Mouse (Mus musculus): ENCODE data around the gene St8sia1. TPM values are rescaled to one million over a fixed set of nuclear protein-coding genes. Genes with fewer than 3 reads are reported as not detected.

St8sia1 gene
- total and polyA plus RNA-seq, 3 experiments: 0.01 TPM; not detected in 2

GRCm38 (mm10) chr6:142955281-142955680, 9.0 kb downstream of the St8sia1 start:
- Histone ChIP-seq H3K9me3 (replicated peaks; ENCODE audit: insufficient read depth, low read length) (no peaks in the 10 kb centered on the region), H3K36me3 (ENCODE audit: control insufficient read depth in 1 of 2, insufficient read depth in 2 of 2, low read length in 2 of 2) (no peaks in the 10 kb centered on the region), H3K27me3 (ENCODE audit: control insufficient read depth in 1 of 2, insufficient read depth in 2 of 2, low read length in 2 of 2) (no peaks in the 10 kb centered on the region), H3K79me2 (ENCODE audit: control insufficient read depth, insufficient read depth, low read length, poor library complexity) (no peaks in the 10 kb centered on the region), H3K4me1 (ENCODE audit: control insufficient read depth in 1 of 2, insufficient read depth in 2 of 2, low read length in 2 of 2) (no peaks in the 10 kb centered on the region; a peak in 1 of 4 replicates), H3K27ac (ENCODE audit: control insufficient read depth, low read depth, low read length) (no peak overlapping the region), H3K9ac (ENCODE audit: control insufficient read depth, low read depth, low read length, poor library complexity, severe bottlenecking) (no peak overlapping the region), H3K4me3 (ENCODE audit: control insufficient read depth in 1 of 2, insufficient read depth in 1 of 2, low read depth in 2 of 2, low read length in 2 of 2) (no peak overlapping the region)
- DNase-seq (ENCODE audit: low read depth, low spot score): no peak
- TF ChIP-seq HCFC1 (IDR thresholded peaks at IDR 0.05; ENCODE audit: low read depth, low read length): no peak
- no peak for TF ChIP-seq ELF1 (IDR thresholded peaks at IDR 0.05; ENCODE audit: low read depth, low read length)
- TF ChIP-seq UBTF (IDR thresholded peaks at IDR 0.05; ENCODE audit: borderline replicate concordance, insufficient read depth, low read depth, low read length): no peak
- no peak for TF ChIP-seq MAX (IDR thresholded peaks at IDR 0.05; ENCODE audit: low read length)
- TF ChIP-seq MEF2A (IDR thresholded peaks at IDR 0.05; ENCODE audit: extremely low read depth, insufficient replicate concordance, low read depth, low read length, poor library complexity, severe bottlenecking): no peak
- no peak for TF ChIP-seq KAT2A (conservative IDR thresholded peaks at IDR 0.05; ENCODE audit: low read depth, low read length)
- no peak for TF ChIP-seq EP300 (IDR thresholded peaks at IDR 0.05; ENCODE audit: low read depth in 1 of 2, low read length in 2 of 2)

- no peak for DNase-seq (ENCODE audit: low read depth, low spot score)
- no peaks in the 10 kb centered on the region for H3K27me3 ChIP-seq (ENCODE audit: control insufficient read depth in 1 of 2, insufficient read depth in 2 of 2, low read length in 2 of 2)
- H3K9me3 ChIP-seq (replicated peaks; ENCODE audit: insufficient read depth, low read length): no peaks in the 10 kb centered on the region
- no peak overlapping the region for H3K27ac ChIP-seq (ENCODE audit: control insufficient read depth, low read depth, low read length)
- H3K79me2 ChIP-seq (ENCODE audit: control insufficient read depth, insufficient read depth, low read length, poor library complexity): no peaks in the 10 kb centered on the region
- no peak for TF ChIP-seq RCOR1 (IDR thresholded peaks at IDR 0.05; ENCODE audit: low read depth, low read length)
- no peak overlapping the region for H3K9ac ChIP-seq (ENCODE audit: control insufficient read depth, low read depth, low read length, poor library complexity, severe bottlenecking)
- no peak overlapping the region for H3K4me3 ChIP-seq (ENCODE audit: control insufficient read depth in 1 of 2, insufficient read depth in 1 of 2, low read depth in 2 of 2, low read length in 2 of 2)
- no peaks in the 10 kb centered on the region; a peak in 1 of 4 replicates for H3K4me1 ChIP-seq (ENCODE audit: control insufficient read depth in 1 of 2, insufficient read depth in 2 of 2, low read length in 2 of 2)
- H3K36me3 ChIP-seq (ENCODE audit: control insufficient read depth in 1 of 2, insufficient read depth in 2 of 2, low read length in 2 of 2): no peaks in the 10 kb centered on the region
Observed at GRCm38 (mm10) chr6:142953189-142953588, 11.1 kb downstream of the St8sia1 start.

DNA sequence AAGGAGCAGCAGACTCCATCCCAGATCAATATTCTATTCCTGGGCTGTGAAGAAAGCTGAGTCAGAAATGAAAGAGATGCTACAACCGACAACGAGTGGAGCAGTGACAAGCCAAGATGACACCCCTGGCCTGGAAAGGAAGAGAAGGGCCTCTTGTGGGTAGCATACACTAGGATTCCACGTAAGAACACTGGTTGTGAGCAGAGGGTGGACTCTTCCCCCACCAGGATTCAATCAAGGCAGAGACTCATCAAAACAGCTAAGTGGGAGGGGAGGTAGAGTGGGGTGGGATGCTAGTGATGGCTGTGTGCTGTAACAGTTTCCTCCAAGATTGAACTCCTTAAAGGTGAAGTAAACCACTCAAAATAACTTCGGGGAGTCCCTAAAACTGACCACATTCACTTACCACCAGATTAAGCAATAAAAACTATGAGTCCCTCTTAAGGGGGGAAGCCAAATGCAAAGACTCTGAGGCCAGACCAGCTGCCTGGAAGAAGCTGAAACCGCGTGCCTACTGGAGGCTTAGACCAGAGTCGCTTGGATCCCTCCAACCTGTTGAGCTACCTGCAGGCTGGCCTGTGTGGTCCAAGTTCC, 11.8 kb downstream of the St8sia1 start:
- H3K4me1 ChIP-seq (ENCODE audit: control insufficient read depth in 1 of 2, insufficient read depth in 2 of 2, low read length in 2 of 2): no peaks in the 10 kb centered on the region; a peak in 1 of 4 replicates
- DNase-seq (ENCODE audit: low read depth, low spot score): no peak
- H3K9me3 ChIP-seq (replicated peaks; ENCODE audit: insufficient read depth, low read length): no peaks in the 10 kb centered on the region
- no peaks in the 10 kb centered on the region for H3K27me3 ChIP-seq (ENCODE audit: control insufficient read depth in 1 of 2, insufficient read depth in 2 of 2, low read length in 2 of 2)
- H3K79me2 ChIP-seq (ENCODE audit: control insufficient read depth, insufficient read depth, low read length, poor library complexity): no peaks in the 10 kb centered on the region
- no peak overlapping the region for H3K9ac ChIP-seq (ENCODE audit: control insufficient read depth, low read depth, low read length, poor library complexity, severe bottlenecking)
- no peak overlapping the region for H3K4me3 ChIP-seq (ENCODE audit: control insufficient read depth in 1 of 2, insufficient read depth in 1 of 2, low read depth in 2 of 2, low read length in 2 of 2)
- H3K36me3 ChIP-seq (ENCODE audit: control insufficient read depth in 1 of 2, insufficient read depth in 2 of 2, low read length in 2 of 2): no peaks in the 10 kb centered on the region
- TF ChIP-seq MYC (IDR thresholded peaks at IDR 0.05; ENCODE audit: low read depth, low read length) (no peak), E2F4 (IDR thresholded peaks at IDR 0.05; ENCODE audit: borderline replicate concordance, low read depth, low read length) (no peak)
- no peak overlapping the region for H3K27ac ChIP-seq (ENCODE audit: control insufficient read depth, low read depth, low read length)
